Mouse (Mus musculus) ES-CJ7 (cell line): Measurements from ENCODE around the gene Sugp1.

Experiments
- DNase-seq: peaks from one replicate; pipeline ENCODE4 v3.0.0; 2011; ENCODE audit warnings: low read depth, low spot score

Sugp1 gene

GRCm38 (mm10) chr8:70111192-70111795 is 68.7 kb downstream of the Sugp1 start:
- DNase-seq: no peak

- DNase-seq: peak; percentile 63
These were observed 69.9 kb downstream of the Sugp1 start for GRCm38 (mm10) chr8:70112401-70113016.

- no peak for DNase-seq
These were observed 71.9 kb downstream of the Sugp1 start for GRCm38 (mm10) chr8:70114488-70114887.

- DNase-seq: no peak
These were observed 72.3 kb downstream of the Sugp1 start for GRCm38 (mm10) chr8:70114892-70115291.

GRCm38 (mm10) chr8:70117611-70118010 is 75.0 kb downstream of the Sugp1 start:
- DNase-seq: peak; percentile 90

GRCm38 (mm10) chr8:70118726-70119700 is 76.4 kb downstream of the Sugp1 start:
- peak; percentile 84 for DNase-seq

GRCm38 (mm10) chr8:70120667-70121066 is 78.1 kb downstream of the Sugp1 start, which contains the start of gene Ncan:
Ncan (minus strand) TSS chr8:70120873.
- DNase-seq: peak; percentile 96
